Comparison of ENCODE assay signal across 7 mouse cellular contexts in genomic region chr14:25546852-25547621, GRCm38 (mm10).
DNase-seq lines count a peak whose midpoint lies in the region; ATAC-seq and TF ChIP-seq lines count a peak whose summit lies in the region.

No protein-coding gene starts in this region.

- peaks cover 29% of the 10 kb centered on the region for H3K4me1 ChIP-seq in liver, adult 2 months (ENCODE audit: control insufficient read depth, insufficient read depth, low read length)
- H3K4me1 ChIP-seq in embryonic facial prominence, embryonic 14.5 days (ENCODE audit: control insufficient read depth, insufficient read depth, low read length) = peaks cover 50% of the 10 kb centered on the region
- H3K4me1 ChIP-seq in hindbrain, embryonic 15.5 days (replicated peaks) = peaks cover 65% of the 10 kb centered on the region
- peaks cover 59% of the 10 kb centered on the region for H3K4me1 ChIP-seq in midbrain, embryonic 12.5 days

- TF ChIP-seq CTCF in liver, adult 2 months (IDR thresholded peaks at IDR 0.05; ENCODE audit: low read depth, low read length) = no peak

- H3K27me3 ChIP-seq in liver, adult 2 months (ENCODE audit: control insufficient read depth, insufficient read depth, low read length) = no peaks in the 10 kb centered on the region
- no peaks in the 10 kb centered on the region for H3K27me3 ChIP-seq in embryonic facial prominence, embryonic 14.5 days (replicated peaks; ENCODE audit: control insufficient read depth, insufficient read depth, low read length)
- no peaks in the 10 kb centered on the region for H3K27me3 ChIP-seq in hindbrain, embryonic 15.5 days
- H3K27me3 ChIP-seq in midbrain, embryonic 12.5 days = no peaks in the 10 kb centered on the region

- ATAC-seq in embryonic facial prominence, embryonic 14.5 days (ENCODE audit: low read depth) = peak; percentile 60; the same call in 1 of the 2 replicates
- no peak for ATAC-seq in hindbrain, embryonic 15.5 days (ENCODE audit: low FRiP score, low read depth)
- ATAC-seq in midbrain, embryonic 12.5 days (ENCODE audit: low FRiP score, low read depth) = no peak

- no peak for TF ChIP-seq POLR2A in liver, adult 2 months (IDR thresholded peaks at IDR 0.05; ENCODE audit: extremely low read depth, insufficient read depth, low read length)

- no peak overlapping the region for H3K4me3 ChIP-seq in liver, adult 2 months (ENCODE audit: insufficient read depth, low read depth, low read length)
- no peak overlapping the region for H3K4me3 ChIP-seq in embryonic facial prominence, embryonic 14.5 days (ENCODE audit: low read depth, low read length)
- no peak overlapping the region for H3K4me3 ChIP-seq in hindbrain, embryonic 15.5 days
- H3K4me3 ChIP-seq in midbrain, embryonic 12.5 days = no peak overlapping the region

- H3K4me2 ChIP-seq in embryonic facial prominence, embryonic 14.5 days (ENCODE audit: low read depth, low read length) = no peak overlapping the region
- H3K4me2 ChIP-seq in hindbrain, embryonic 15.5 days = no peak overlapping the region
- no peak overlapping the region for H3K4me2 ChIP-seq in midbrain, embryonic 12.5 days (replicated peaks)

- H3K9me3 ChIP-seq in embryonic facial prominence, embryonic 14.5 days (ENCODE audit: control insufficient read depth, low read length) = no peaks in the 10 kb centered on the region
- no peaks in the 10 kb centered on the region for H3K9me3 ChIP-seq in hindbrain, embryonic 15.5 days
- H3K9me3 ChIP-seq in midbrain, embryonic 12.5 days = no peaks in the 10 kb centered on the region

- peaks cover 16% of the 10 kb centered on the region for H3K79me2 ChIP-seq in liver, adult 2 months (ENCODE audit: control insufficient read depth, insufficient read depth, low read length)

- H3K27ac ChIP-seq in liver, adult 2 months (replicated peaks; ENCODE audit: insufficient read depth, low read depth, low read length) = 0 out of 2 replicates have a peak overlapping the region, but pooled peaks have one; percentile 7
- peak overlapping the region; percentile 73 for H3K27ac ChIP-seq in embryonic facial prominence, embryonic 14.5 days (replicated peaks; ENCODE audit: low read depth, low read length)
- peak overlapping the region; percentile 86 for H3K27ac ChIP-seq in hindbrain, embryonic 15.5 days (replicated peaks)
- H3K27ac ChIP-seq in midbrain, embryonic 12.5 days (replicated peaks) = peak overlapping the region; percentile 49

- no peak overlapping the region for H3K9ac ChIP-seq in liver, adult 2 months (ENCODE audit: low read depth, low read length)
- H3K9ac ChIP-seq in embryonic facial prominence, embryonic 14.5 days (ENCODE audit: low read depth, low read length) = no peak overlapping the region
- H3K9ac ChIP-seq in hindbrain, embryonic 15.5 days = no peak overlapping the region
- no peak overlapping the region for H3K9ac ChIP-seq in midbrain, embryonic 12.5 days (replicated peaks)

- 57% methylated on average over 14 of the region's 14 CpGs for WGBS in liver, adult 2 months
- 29% methylated on average over 14 of the region's 14 CpGs for WGBS in embryonic facial prominence, embryonic 14.5 days
- WGBS in hindbrain, embryonic 15.5 days = 43% methylated on average over 14 of the region's 14 CpGs
- WGBS in midbrain, embryonic 12.5 days = 82% methylated on average over 14 of the region's 14 CpGs

- no peaks in the 10 kb centered on the region for H3K36me3 ChIP-seq in liver, adult 2 months (ENCODE audit: control insufficient read depth, insufficient read depth, low read length)
- H3K36me3 ChIP-seq in embryonic facial prominence, embryonic 14.5 days (ENCODE audit: control insufficient read depth, insufficient read depth, low read length) = peaks cover 18% of the 10 kb centered on the region
- peaks cover 4% of the 10 kb centered on the region; the same call in 1 of the 2 replicates for H3K36me3 ChIP-seq in hindbrain, embryonic 15.5 days
- H3K36me3 ChIP-seq in midbrain, embryonic 12.5 days = peaks cover 54% of the 10 kb centered on the region

- DNase-seq in liver, adult 2 months (ENCODE audit: extremely low read depth, low read depth, low spot score) = peak; percentile 56
- no peak for DNase-seq in liver
- peak; percentile 68 for DNase-seq in embryonic facial prominence, embryonic 14.5 days (ENCODE audit: low spot score)
- no peak for DNase-seq in frontal cortex, adult 2 months (ENCODE audit: extremely low spot score in 1 of 2, low spot score in 1 of 2)
- no peak for DNase-seq in right cerebral cortex, postnatal 25 days

Comparison
In these comparisons a context has a peak if more than half of its experiments do, and no peak if none do; other contexts are left out.
1. DNase-seq: peak in liver, adult 2 months (single experiment) and embryonic facial prominence, embryonic 14.5 days (single experiment); none in liver (single experiment), frontal cortex, adult 2 months (0 of 2) and right cerebral cortex, postnatal 25 days (single experiment).
2. H3K27ac ChIP-seq: peak in every context shown above with its lines; median percentile 86 in hindbrain, embryonic 15.5 days; 73 in embryonic facial prominence, embryonic 14.5 days; 49 in midbrain, embryonic 12.5 days; 7 in liver, adult 2 months.